In the genomic region with DNA sequence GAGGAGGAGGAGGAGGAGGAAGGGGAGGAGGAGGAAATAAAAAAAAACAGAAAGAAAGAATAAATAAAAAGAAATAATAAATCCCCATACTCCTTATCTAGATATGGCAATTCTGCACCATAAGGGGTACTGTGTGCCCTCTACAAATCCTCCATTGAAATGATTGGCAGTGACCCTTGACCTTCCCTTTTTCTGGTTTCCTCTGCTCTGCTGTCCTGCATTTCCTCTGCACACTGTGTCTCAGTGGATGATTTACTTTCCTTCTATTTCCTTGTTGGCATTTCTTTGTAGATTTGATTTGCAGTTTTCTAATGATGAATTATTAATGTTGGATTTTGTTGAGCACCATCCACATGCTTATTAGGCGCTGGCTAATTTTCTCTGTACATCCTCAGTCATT, we compare ENCODE assay signal across 15 mouse cellular contexts.
"Had no signal": no experiment of that assay in that cellular context is flagged by ENCODE, and none has a peak within 500 bp of the region (broad histone marks: within the 10 kb centered on the region; RNA-seq: fewer than 3 reads in every experiment).

No protein-coding gene starts in this region.

- ATAC-seq: liver, postnatal 0 days; lung, postnatal 0 days; midbrain, embryonic 16.5 days had no signal

- DNase-seq: liver, postnatal 0 days; lung, adult 2 months; lung, postnatal 14 days; lung, postnatal 36 days; midbrain, embryonic 14.5 days; retina, postnatal 1 day; right cerebral cortex, adult 18-20 months; right cerebral cortex, postnatal 25 days; right cerebral cortex, postnatal 4 days; spleen, adult 18-20 months; thymus, adult 18-20 months; thymus, postnatal 14 days; thymus, postnatal 36 days had no signal
